ENCODE assay signal across 22 mouse cellular contexts in the genomic region with DNA sequence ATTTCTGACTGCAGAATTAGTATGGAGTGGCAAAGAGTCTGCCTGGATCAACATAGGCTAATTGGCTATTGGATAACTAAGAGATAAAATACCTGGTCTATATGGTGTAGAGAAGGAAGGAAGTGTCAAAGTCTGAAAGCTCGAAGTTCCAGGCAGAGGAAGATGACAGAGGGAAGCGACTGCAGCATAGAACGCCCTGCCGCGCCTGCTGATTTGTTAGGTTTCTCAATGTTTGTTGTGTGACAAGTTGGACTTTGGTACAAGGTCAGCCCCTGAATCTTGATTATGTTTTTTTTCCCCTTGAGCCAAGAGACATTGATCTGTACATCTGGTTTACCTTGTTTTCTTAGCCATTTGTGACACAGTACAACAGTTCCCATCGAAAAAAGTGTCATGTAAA.
"Had no signal": no experiment of that assay in that cellular context is flagged by ENCODE, and none has a peak within 500 bp of the region (broad histone marks: within the 10 kb centered on the region; RNA-seq: fewer than 3 reads in every experiment).

No protein-coding gene starts in this region.

- ATAC-seq: hindbrain, postnatal 0 days; inflammation-experienced regulatory T-cells, adult 6 months; midbrain, embryonic 15.5 days had no signal

- H3K9ac ChIP-seq: limb, embryonic 13.5 days; liver, embryonic 13.5 days; midbrain, embryonic 15.5 days; neural tube, embryonic 12.5 days; neural tube, embryonic 15.5 days had no signal

- DNase-seq: kidney, adult 18-20 months; kidney, postnatal 36 days; liver, embryonic 13.5 days; lung, adult 2 months; lung, postnatal 14 days; lung, postnatal 4 days; right cerebral cortex, adult 18-20 months; right cerebral cortex, postnatal 14 days; right cerebral cortex, postnatal 4 days; thymus, adult 2 months; thymus, postnatal 14 days; thymus, postnatal 4 days had no signal

- H3K36me3 ChIP-seq: limb, embryonic 10.5 days; limb, embryonic 13.5 days; liver, embryonic 13.5 days; midbrain, embryonic 15.5 days; neural tube, embryonic 12.5 days; neural tube, embryonic 15.5 days had no signal

- H3K9me3 ChIP-seq: limb, embryonic 10.5 days; limb, embryonic 13.5 days; midbrain, embryonic 15.5 days; neural tube, embryonic 12.5 days; neural tube, embryonic 15.5 days had no signal

- H3K27me3 ChIP-seq: limb, embryonic 13.5 days; liver, embryonic 13.5 days; midbrain, embryonic 15.5 days; neural tube, embryonic 12.5 days; neural tube, embryonic 15.5 days had no signal

- H3K4me3 ChIP-seq: limb, embryonic 10.5 days; limb, embryonic 13.5 days; liver, embryonic 13.5 days; midbrain, embryonic 15.5 days; neural tube, embryonic 12.5 days; neural tube, embryonic 15.5 days had no signal

- H3K27ac ChIP-seq: hindbrain, postnatal 0 days; kidney, postnatal 0 days; limb, embryonic 10.5 days; limb, embryonic 13.5 days; liver, embryonic 13.5 days; midbrain, embryonic 15.5 days; neural tube, embryonic 12.5 days; neural tube, embryonic 15.5 days; stomach, postnatal 0 days had no signal

- H3K4me2 ChIP-seq: limb, embryonic 13.5 days; liver, embryonic 13.5 days; midbrain, embryonic 11.5 days; midbrain, embryonic 15.5 days; neural tube, embryonic 12.5 days; neural tube, embryonic 15.5 days had no signal
